Mouse (Mus musculus): ENCODE results near the gene Atp2b1.
A peak's percentile ranks its signal among the peaks of the same experiment; 100 is the strongest.

Gene Atp2b1

GRCm38 (mm10) chr10:98913961-98914809 is at the start of gene Atp2b1:
Gene Atp2b1 (plus strand): TSS chr10:98914406.
- peak; percentile 95 for DNase-seq

- no peak for DNase-seq
Measured at GRCm38 (mm10) chr10:98864851-98865250, 49.4 kb upstream of the Atp2b1 start.

GRCm38 (mm10) chr10:98866836-98867370 is 47.3 kb upstream of the Atp2b1 start:
- DNase-seq: no peak

- no peak for DNase-seq
Measured at GRCm38 (mm10) chr10:98868351-98868908, 45.8 kb upstream of the Atp2b1 start.

- DNase-seq: no peak
Measured at GRCm38 (mm10) chr10:98877855-98878254, 36.4 kb upstream of the Atp2b1 start.

GRCm38 (mm10) chr10:98878636-98879035 is 35.6 kb upstream of the Atp2b1 start:
- no peak for DNase-seq

- DNase-seq: no peak
Measured at GRCm38 (mm10) chr10:98880057-98880456, 34.1 kb upstream of the Atp2b1 start.

- no peak for DNase-seq
Measured at GRCm38 (mm10) chr10:98880711-98881110, 33.5 kb upstream of the Atp2b1 start.

- DNase-seq: no peak
Measured at GRCm38 (mm10) chr10:98881492-98881891, 32.7 kb upstream of the Atp2b1 start.

- DNase-seq: no peak
Measured at GRCm38 (mm10) chr10:98882587-98882986, 31.6 kb upstream of the Atp2b1 start.

- DNase-seq: no peak
Measured at GRCm38 (mm10) chr10:98884445-98884844, 29.8 kb upstream of the Atp2b1 start.

GRCm38 (mm10) chr10:98886770-98887271 is 27.4 kb upstream of the Atp2b1 start:
- no peak for DNase-seq

- DNase-seq: no peak
Measured at GRCm38 (mm10) chr10:98891361-98891760, 22.8 kb upstream of the Atp2b1 start.

GRCm38 (mm10) chr10:98897507-98897906 is 16.7 kb upstream of the Atp2b1 start:
- no peak for DNase-seq

- DNase-seq: no peak
Measured at GRCm38 (mm10) chr10:98897913-98898748, 16.1 kb upstream of the Atp2b1 start.

GRCm38 (mm10) chr10:98901533-98901932 is 12.7 kb upstream of the Atp2b1 start:
- no peak for DNase-seq

GRCm38 (mm10) chr10:98905987-98906386 is 8.2 kb upstream of the Atp2b1 start:
- no peak for DNase-seq

- DNase-seq: no peak
Measured at GRCm38 (mm10) chr10:98906941-98907549, 7.2 kb upstream of the Atp2b1 start.

GRCm38 (mm10) chr10:98913610-98913960 is 621 bp upstream of the Atp2b1 start:
- no peak for DNase-seq

GRCm38 (mm10) chr10:98914810-98915241 is 620 bp downstream of the Atp2b1 start:
- DNase-seq: no peak

GRCm38 (mm10) chr10:98915398-98915931 is 1.3 kb downstream of the Atp2b1 start:
- DNase-seq: peak; percentile 56

Data from thymus, postnatal 25 days (tissue).